Comparison of ENCODE assay signal across 45 mouse cellular contexts in the genomic region with DNA sequence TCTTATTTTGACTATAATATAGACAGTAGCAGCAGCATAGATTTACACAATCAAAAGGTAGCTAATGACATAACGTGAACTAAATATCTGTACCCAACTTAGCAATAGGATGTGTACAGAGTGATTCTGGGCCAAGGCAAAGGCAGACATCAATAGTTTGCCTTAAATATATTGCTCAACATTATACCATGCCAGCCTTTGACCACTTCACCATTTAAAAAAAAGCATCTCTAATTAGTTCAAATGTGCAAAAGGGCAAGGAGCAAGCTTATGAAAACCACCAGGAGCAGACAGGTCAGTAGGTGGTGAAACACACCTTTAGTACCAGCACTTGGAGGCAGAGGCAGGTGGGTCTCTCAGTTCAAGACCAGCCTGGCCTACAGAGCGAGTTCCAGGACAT. TPM values are rescaled to one million over a fixed set of nuclear protein-coding genes. Genes with fewer than 3 reads are reported as not detected.
"Had no signal": no experiment of that assay in that cellular context is flagged by ENCODE, and none has a peak within 500 bp of the region (broad histone marks: within the 10 kb centered on the region; RNA-seq: fewer than 3 reads in every experiment).

No protein-coding gene starts in this region.

- H3K9ac ChIP-seq: heart, embryonic 12.5 days; heart, embryonic 13.5 days; heart, embryonic 15.5 days; hindbrain, embryonic 12.5 days; hindbrain, embryonic 13.5 days; hindbrain, embryonic 14.5 days; hindbrain, embryonic 15.5 days; kidney, embryonic 15.5 days had no signal

- ATAC-seq: hindbrain, embryonic 16.5 days; hindbrain, postnatal 0 days; inflammation-experienced regulatory T-cells, adult 6 months; intestine, embryonic 16.5 days had no signal

- H3K4me3 ChIP-seq: heart, adult 2 months; heart, embryonic 10.5 days; heart, embryonic 12.5 days; heart, embryonic 13.5 days; heart, embryonic 15.5 days; hindbrain, embryonic 10.5 days; hindbrain, embryonic 12.5 days; hindbrain, embryonic 13.5 days; hindbrain, embryonic 15.5 days; kidney, embryonic 15.5 days; layer of hippocampus, adult 2 months had no signal

- H3K27me3 ChIP-seq: heart, embryonic 12.5 days; heart, embryonic 13.5 days; heart, embryonic 15.5 days; hindbrain, embryonic 12.5 days; hindbrain, embryonic 13.5 days; hindbrain, embryonic 15.5 days; kidney, embryonic 15.5 days had no signal

- H3K9me3 ChIP-seq: heart, embryonic 10.5 days; heart, embryonic 12.5 days; heart, embryonic 13.5 days; heart, embryonic 15.5 days; hindbrain, embryonic 10.5 days; hindbrain, embryonic 12.5 days; hindbrain, embryonic 13.5 days; hindbrain, embryonic 15.5 days; kidney, embryonic 15.5 days had no signal

- DNase-seq: heart, adult 2 months; heart, postnatal 10 days; heart, postnatal 14 days; heart, postnatal 36 days; heart, postnatal 4 days; kidney, adult 11 months; kidney, adult 18-20 months; kidney, adult 2 months; kidney, adult 8-10 months; kidney, adult 9 months; kidney, postnatal 10 days; kidney, postnatal 14 days; kidney, postnatal 25 days; kidney, postnatal 36 days; kidney, postnatal 4 days; layer of hippocampus, adult 9-11 months; layer of hippocampus, postnatal 36 days had no signal

- H3K27ac ChIP-seq: heart, adult 2 months; heart, embryonic 10.5 days; heart, embryonic 13.5 days; heart, embryonic 15.5 days; hindbrain, embryonic 10.5 days; hindbrain, embryonic 12.5 days; hindbrain, embryonic 13.5 days; hindbrain, embryonic 14.5 days; hindbrain, embryonic 15.5 days; hindbrain, postnatal 0 days; kidney, embryonic 15.5 days; kidney, postnatal 0 days; layer of hippocampus, adult 2 months had no signal

- H3K4me2 ChIP-seq: heart, embryonic 11.5 days; heart, embryonic 12.5 days; heart, embryonic 13.5 days; heart, embryonic 15.5 days; hindbrain, embryonic 12.5 days; hindbrain, embryonic 13.5 days; hindbrain, embryonic 14.5 days; hindbrain, embryonic 15.5 days; kidney, embryonic 15.5 days had no signal

RNA-seq across cellular contexts. Expression of a gene that starts 50.7 kb away (rescaled TPM):
- total RNA-seq: heart, adult 2 months; heart, adult 8-10 months; heart, postnatal 10 days; heart, postnatal 14 days; heart, postnatal 25 days; heart, postnatal 36 days; heart, postnatal 4 days; hematopoietic stem cell, adult 5-6 weeks had no signal
- polyA plus RNA-seq: heart, adult 2 months; heart, postnatal 0 days; hindbrain, embryonic 11.5 days; inflammation-experienced regulatory T-cells, adult 6 months; intestine, embryonic 16.5 days had no signal

RNA-seq across cellular contexts. Expression of a gene that starts 54.4 kb away (rescaled TPM):
- total RNA-seq: heart, adult 2 months; heart, adult 8-10 months; heart, postnatal 10 days; heart, postnatal 14 days; heart, postnatal 25 days; heart, postnatal 36 days; heart, postnatal 4 days; hematopoietic stem cell, adult 5-6 weeks; layer of hippocampus, adult 8-10 months; layer of hippocampus, postnatal 36 days had no signal
- polyA plus RNA-seq: heart, adult 2 months; heart, embryonic 10.5 days; heart, embryonic 11.5 days; heart, embryonic 12.5 days; heart, embryonic 13.5 days; heart, embryonic 14.5 days; heart, embryonic 15.5 days; heart, embryonic 16.5 days; heart, postnatal 0 days; hindbrain, embryonic 10.5 days; hindbrain, embryonic 11.5 days; hindbrain, embryonic 12.5 days; hindbrain, embryonic 13.5 days; hindbrain, embryonic 15.5 days; inflammation-experienced regulatory T-cells, adult 6 months; intestine, embryonic 14.5 days; intestine, embryonic 16.5 days; kidney, embryonic 14.5 days; kidney, embryonic 15.5 days; kidney, postnatal 0 days; large intestine, adult 2 months had no signal
